In genomic region chr11:80354832-80355231, GRCm38 (mm10) we compare ENCODE assay signal across 8 mouse cellular contexts. TPM values are rescaled to one million over a fixed set of nuclear protein-coding genes. Genes with fewer than 3 reads are reported as not detected.
DNase-seq lines count a peak whose midpoint lies in the region; ATAC-seq and TF ChIP-seq lines count a peak whose summit lies in the region.
"Had no signal": no experiment of that assay in that cellular context is flagged by ENCODE, and none has a peak within 500 bp of the region (broad histone marks: within the 10 kb centered on the region; RNA-seq: fewer than 3 reads in every experiment).

No protein-coding gene starts in this region.

- TF ChIP-seq RAD21 in CH12.LX (IDR thresholded peaks at IDR 0.05; ENCODE audit: low read depth, low read length) = peak; percentile 57

- H3K4me3 ChIP-seq in kidney, adult 2 months (ENCODE audit: insufficient read depth, low read depth, low read length) = no peak overlapping the region
- H3K4me3 ChIP-seq in CH12.LX (replicated peaks in 1 of 3; ENCODE audit: low read depth in 2 of 3, low read length in 2 of 3, poor library complexity in 1 of 3) = no peak overlapping the region
- no peak overlapping the region for H3K4me3 ChIP-seq in liver, postnatal 0 days (ENCODE audit: low read depth, low read length)
- H3K4me3 ChIP-seq: heart, embryonic 15.5 days had no signal

- no peak for ATAC-seq in liver, postnatal 0 days

- TF ChIP-seq POLR2A in kidney, adult 2 months (IDR thresholded peaks at IDR 0.05; ENCODE audit: low read depth, low read length) = no peak
- no peak for TF ChIP-seq POLR2A in CH12.LX (IDR thresholded peaks at IDR 0.05; ENCODE audit: low read depth, low read length)

- no peaks in the 10 kb centered on the region for H3K4me1 ChIP-seq in kidney, adult 2 months (ENCODE audit: control insufficient read depth, insufficient read depth, low read length)
- peaks cover 6 to 22% of the 10 kb centered on the region in 2 experiments for H3K4me1 ChIP-seq in CH12.LX (ENCODE audit: control insufficient read depth in 1 of 2, insufficient read depth in 2 of 2)
- no peaks in the 10 kb centered on the region for H3K4me1 ChIP-seq in liver, postnatal 0 days (ENCODE audit: insufficient read depth)
- H3K4me1 ChIP-seq: heart, embryonic 15.5 days had no signal

- no peak; the same call in 1 of the 2 replicates for TF ChIP-seq CTCF in kidney, adult 2 months (conservative IDR thresholded peaks at IDR 0.05; ENCODE audit: insufficient read depth, insufficient read length, low read depth, low read length)
- peak in 1 of 2 experiments; percentile 72; a peak in 2 of 4 replicates for TF ChIP-seq CTCF in CH12.LX (conservative IDR thresholded peaks at IDR 0.05 in 1 of 2, IDR thresholded peaks at IDR 0.05 in 1 of 2; ENCODE audit: low read depth in 2 of 2, low read length in 2 of 2)
- peak; percentile 41 for TF ChIP-seq CTCF in liver, postnatal 0 days (IDR thresholded peaks at IDR 0.05; ENCODE audit: low read depth)

- peak; percentile 74 for TF ChIP-seq EP300 in CH12.LX (IDR thresholded peaks at IDR 0.05; ENCODE audit: low read length)
- TF ChIP-seq EP300 in liver, postnatal 0 days (IDR thresholded peaks at IDR 0.05; ENCODE audit: low read depth) = no peak

- no peak overlapping the region for H3K9ac ChIP-seq in CH12.LX (ENCODE audit: insufficient read depth, low read depth)
- H3K9ac ChIP-seq in liver, postnatal 0 days (replicated peaks) = no peak overlapping the region
- H3K9ac ChIP-seq: heart, embryonic 15.5 days had no signal

- no peaks in the 10 kb centered on the region for H3K27me3 ChIP-seq in kidney, adult 2 months (replicated peaks; ENCODE audit: control insufficient read depth, insufficient read depth, low read length)
- no peaks in the 10 kb centered on the region for H3K27me3 ChIP-seq in CH12.LX (replicated peaks)
- H3K27me3 ChIP-seq in liver, postnatal 0 days (ENCODE audit: insufficient read depth, low read length) = no peaks in the 10 kb centered on the region
- H3K27me3 ChIP-seq: heart, embryonic 15.5 days had no signal

- no peaks in the 10 kb centered on the region for H3K36me3 ChIP-seq in kidney, adult 2 months (ENCODE audit: control insufficient read depth, insufficient read depth, low read length)
- H3K36me3 ChIP-seq in CH12.LX (replicated peaks in 1 of 2; ENCODE audit: control insufficient read depth in 1 of 2, insufficient read depth in 1 of 2, low read length in 1 of 2) = peaks cover 0 to 24% of the 10 kb centered on the region in 2 experiments
- 0 out of 2 replicates have a peak, but pooled peaks cover 6% of the 10 kb centered on the region for H3K36me3 ChIP-seq in liver, postnatal 0 days (replicated peaks; ENCODE audit: insufficient read depth, low read length)
- H3K36me3 ChIP-seq: heart, embryonic 15.5 days had no signal

- H3K4me2 ChIP-seq in CH12.LX (ENCODE audit: insufficient read depth, low read depth, poor library complexity, severe bottlenecking) = peak overlapping the region; percentile 31; the same call in 1 of the 2 replicates
- no peak overlapping the region for H3K4me2 ChIP-seq in liver, postnatal 0 days (ENCODE audit: low read depth, low read length)
- H3K4me2 ChIP-seq: heart, embryonic 15.5 days had no signal

- no peaks in the 10 kb centered on the region for H3K79me2 ChIP-seq in CH12.LX (replicated peaks; ENCODE audit: control insufficient read depth, extremely low read depth, insufficient read depth, poor library complexity, severe bottlenecking)

- 47% methylated on average over 4 of the region's 4 CpGs for WGBS in kidney, adult 2 months
- 17% methylated on average over 4 of the region's 4 CpGs for WGBS in liver, postnatal 0 days (ENCODE audit: insufficient replicate concordance)

- in situ Hi-C loops in CH12.LX (cut with MboI; ENCODE audit: low pct_ligation_motif_present, low pct_unique_long_range_greater_than_20kb, low sequenced_read_pairs) = no loop called here

- no peaks in the 10 kb centered on the region for H3K9me3 ChIP-seq in CH12.LX (replicated peaks; ENCODE audit: low read length)
- H3K9me3 ChIP-seq in liver, postnatal 0 days (ENCODE audit: low read length) = no peaks in the 10 kb centered on the region
- H3K9me3 ChIP-seq: heart, embryonic 15.5 days had no signal

- DNase-seq in kidney, postnatal 10 days = peak; percentile 47
- DNase-seq in kidney, adult 2 months = no peak
- DNase-seq in 416B (ENCODE audit: low read depth) = peak; percentile 47
- peak; percentile 88 for DNase-seq in CH12.LX (ENCODE audit: extremely low read depth)
- DNase-seq in liver, postnatal 0 days = peak; percentile 35
- no peak for DNase-seq in urinary bladder, postnatal 4 days (ENCODE audit: low spot score in 2 of 2)
- no peak for DNase-seq in right cerebral cortex, postnatal 36 days (ENCODE audit: low spot score in 2 of 2)

- H3K27ac ChIP-seq in kidney, adult 2 months (ENCODE audit: insufficient read depth, low read depth, low read length) = no peak overlapping the region
- H3K27ac ChIP-seq in CH12.LX (ENCODE audit: insufficient read depth, low read depth) = no peak overlapping the region
- no peak overlapping the region for H3K27ac ChIP-seq in liver, postnatal 0 days (ENCODE audit: low read depth)
- H3K27ac ChIP-seq: heart, embryonic 15.5 days had no signal

- dilution Hi-C loops in CH12.LX (cut with MboI; ENCODE audit: extremely low pct_ligation_motif_present, extremely low pct_unique_long_range_greater_than_20kb, low sequenced_read_pairs) = no loop called here

TF ChIP-seq in CH12.LX, 34 proteins besides CTCF, POLR2A, EP300 and RAD21 (continues in another document):
- TF ChIP-seq POLR2AphosphoS2 (IDR thresholded peaks at IDR 0.05; ENCODE audit: low read depth, low read length) (no peak), ZNF384 (IDR thresholded peaks at IDR 0.05; ENCODE audit: low read depth, low read length) (no peak), ZC3H11A (IDR thresholded peaks at IDR 0.05; ENCODE audit: low read depth, low read length) (0 out of 2 replicates have a peak, but pooled peaks have one; percentile 2), ELF1 (IDR thresholded peaks at IDR 0.05; ENCODE audit: low read depth, low read length) (peak; percentile 73), USF2 (conservative IDR thresholded peaks at IDR 0.05; ENCODE audit: low read depth, low read length) (no peak), MEF2A (IDR thresholded peaks at IDR 0.05; ENCODE audit: borderline replicate concordance, low read depth, low read length) (0 out of 2 replicates have a peak, but pooled peaks have one; percentile 50), E2F4 (IDR thresholded peaks at IDR 0.05; ENCODE audit: insufficient replicate concordance, low read depth, low read length) (no peak), NRF1 (IDR thresholded peaks at IDR 0.05; ENCODE audit: low read depth, low read length) (no peak), ETS1 (conservative IDR thresholded peaks at IDR 0.05; ENCODE audit: low read depth, low read length) (peak; percentile 47), JUN (IDR thresholded peaks at IDR 0.05; ENCODE audit: insufficient read depth, low read depth, low read length) (no peak), USF1 (IDR thresholded peaks at IDR 0.05; ENCODE audit: low read depth, low read length) (no peak), SIN3A (IDR thresholded peaks at IDR 0.05; ENCODE audit: low read length) (peak; percentile 64; the same call in 1 of the 2 replicates), HCFC1 (IDR thresholded peaks at IDR 0.05; ENCODE audit: low read depth, low read length) (peak; percentile 29; the same call in 1 of the 2 replicates), MXI1 (IDR thresholded peaks at IDR 0.05; ENCODE audit: low read depth, low read length) (no peak), NELFE (IDR thresholded peaks at IDR 0.05; ENCODE audit: low read depth, low read length) (no peak; the same call in 1 of the 2 replicates), GABPA (IDR thresholded peaks at IDR 0.05; ENCODE audit: insufficient replicate concordance, low read depth, low read length) (no peak), PAX5 (IDR thresholded peaks at IDR 0.05; ENCODE audit: low read length) (no peak), SMC3 (IDR thresholded peaks at IDR 0.05; ENCODE audit: low read depth, low read length) (peak; percentile 48), BHLHE40 (IDR thresholded peaks at IDR 0.05; ENCODE audit: low read depth, low read length) (no peak), MAX (IDR thresholded peaks at IDR 0.05; ENCODE audit: low read length) (peak; percentile 60), MAFK (IDR thresholded peaks at IDR 0.05; ENCODE audit: insufficient replicate concordance, low read length) (no peak), ZKSCAN1 (IDR thresholded peaks at IDR 0.05; ENCODE audit: borderline replicate concordance, low read depth, low read length) (no peak), TCF12 (IDR thresholded peaks at IDR 0.05; ENCODE audit: low read depth, low read length) (peak; percentile 40; the same call in 1 of the 2 replicates), ZMIZ1 (IDR thresholded peaks at IDR 0.05; ENCODE audit: low read depth, low read length) (no peak), JUND (conservative IDR thresholded peaks at IDR 0.05; ENCODE audit: low read depth, low read length) (peak; percentile 52), TBP (conservative IDR thresholded peaks at IDR 0.05; ENCODE audit: low read depth, low read length) (no peak), KAT2A (IDR thresholded peaks at IDR 0.05; ENCODE audit: insufficient replicate concordance, low read length) (no peak), CHD2 (IDR thresholded peaks at IDR 0.05; ENCODE audit: low read length) (peak; percentile 32; the same call in 1 of the 2 replicates), MAZ (IDR thresholded peaks at IDR 0.05; ENCODE audit: low read depth, low read length) (0 out of 2 replicates have a peak, but pooled peaks have one; percentile 29)

RNA-seq across cellular contexts. Expression of gene 5730455P16Rik, which starts 23.0 kb away (rescaled TPM):
- polyA plus RNA-seq in kidney, adult 2 months (2012; rRNA removed) = 4.1 and 5.0 TPM in 2 replicates
- 11.5 and 12.7 TPM in 2 replicates for total RNA-seq in CH12.LX (2012; rRNA removed)
- 19.7 and 22.2 TPM in 2 replicates for total RNA-seq in CH12.LX (2014; rRNA removed)
- 15.0 and 19.4 TPM in 2 replicates for polyA plus RNA-seq in CH12.LX (2012; ENCODE audit: insufficient read length, low read depth)
- polyA plus RNA-seq in liver, postnatal 0 days (2015; fragmentation: Nextera tagmentation; extraction: Ambion mirVana) = 6.2 and 6.6 TPM in 2 replicates

RNA-seq across cellular contexts. Expression of gene Zfp207, which starts 28.2 kb away (rescaled TPM):
- polyA plus RNA-seq in kidney, adult 2 months (2012; rRNA removed) = 66.8 and 72.8 TPM in 2 replicates
- total RNA-seq in CH12.LX (2012; rRNA removed) (137 and 185 TPM in 2 replicates), CH12.LX (2014; rRNA removed) (296 and 345 TPM in 2 replicates)
- 196 and 231 TPM in 2 replicates for polyA plus RNA-seq in CH12.LX (2012; ENCODE audit: insufficient read length, low read depth)
- polyA plus RNA-seq in liver, postnatal 0 days (2015; fragmentation: Nextera tagmentation; extraction: Ambion mirVana) = 68.9 and 71.6 TPM in 2 replicates

RNA-seq across cellular contexts. Expression of gene Rhbdl3, which starts 54.1 kb away (rescaled TPM):
- polyA plus RNA-seq in kidney, adult 2 months (2012; rRNA removed) = 2.6 and 2.8 TPM in 2 replicates
- 0.88 and 1.4 TPM in 2 replicates for total RNA-seq in CH12.LX (2012; rRNA removed)
- 0.34 and 0.46 TPM in 2 replicates for total RNA-seq in CH12.LX (2014; rRNA removed)
- polyA plus RNA-seq in CH12.LX (2012; ENCODE audit: insufficient read length, low read depth) = 0.46 and 0.70 TPM in 2 replicates
- polyA plus RNA-seq in liver, postnatal 0 days (2015; fragmentation: Nextera tagmentation; extraction: Ambion mirVana) = 0.05 and 0.12 TPM in 2 replicates

Comparison
In these comparisons a context has a peak if more than half of its experiments do, and no peak if none do; other contexts are left out.
1. DNase-seq: peak in kidney, postnatal 10 days (single experiment), 416B (single experiment), CH12.LX (single experiment) and liver, postnatal 0 days (single experiment); none in kidney, adult 2 months (single experiment), urinary bladder, postnatal 4 days (0 of 2) and right cerebral cortex, postnatal 36 days (0 of 2).